19 mouse cellular contexts compared by ENCODE assay signal in the genomic region with DNA sequence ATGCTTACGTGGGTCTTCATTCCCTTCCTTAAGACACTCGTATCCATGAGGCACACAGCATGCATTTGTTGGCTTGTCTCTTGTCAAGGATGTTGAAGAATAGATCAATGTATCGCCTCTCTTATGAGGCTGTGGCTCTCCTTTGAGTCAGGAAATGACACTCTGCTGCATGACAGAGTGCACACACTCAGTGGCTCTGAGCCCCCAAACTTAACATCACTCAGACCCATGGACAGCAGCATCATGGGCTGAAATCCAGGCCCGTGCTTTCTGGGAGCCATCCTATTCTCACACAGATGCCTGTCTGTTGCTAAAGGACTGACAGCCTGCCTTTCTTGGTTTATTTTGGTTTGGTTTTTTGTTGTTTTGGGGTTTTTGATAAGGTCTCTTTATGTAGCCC.
"Had no signal": no experiment of that assay in that cellular context is flagged by ENCODE, and none has a peak within 500 bp of the region (broad histone marks: within the 10 kb centered on the region; RNA-seq: fewer than 3 reads in every experiment).

No protein-coding gene starts in this region.

- H3K27me3 ChIP-seq: liver, embryonic 13.5 days; liver, embryonic 15.5 days; midbrain, embryonic 12.5 days; midbrain, embryonic 15.5 days; neural tube, embryonic 13.5 days; neural tube, embryonic 15.5 days had no signal

- DNase-seq: liver; liver, embryonic 13.5 days; liver, postnatal 0 days; retina, postnatal 1 day; right cerebral cortex, adult 18-20 months; right cerebral cortex, postnatal 25 days; right cerebral cortex, postnatal 4 days; spleen, adult 18-20 months; thymus, adult 18-20 months; thymus, postnatal 14 days; thymus, postnatal 36 days had no signal

- H3K4me3 ChIP-seq: liver, embryonic 13.5 days; liver, embryonic 15.5 days; midbrain, embryonic 10.5 days; midbrain, embryonic 12.5 days; midbrain, embryonic 15.5 days; myocyte; neural tube, embryonic 13.5 days; neural tube, embryonic 15.5 days had no signal

- H3K27ac ChIP-seq: liver, embryonic 13.5 days; liver, embryonic 15.5 days; midbrain, embryonic 10.5 days; midbrain, embryonic 12.5 days; midbrain, embryonic 15.5 days; neural tube, embryonic 13.5 days; neural tube, embryonic 15.5 days had no signal

- H3K36me3 ChIP-seq: liver, embryonic 13.5 days; liver, embryonic 15.5 days; midbrain, embryonic 10.5 days; midbrain, embryonic 12.5 days; midbrain, embryonic 15.5 days; neural tube, embryonic 13.5 days; neural tube, embryonic 15.5 days had no signal

- H3K9ac ChIP-seq: liver, embryonic 13.5 days; liver, embryonic 15.5 days; liver, postnatal 0 days; midbrain, embryonic 12.5 days; midbrain, embryonic 15.5 days; neural tube, embryonic 13.5 days; neural tube, embryonic 15.5 days had no signal

- ATAC-seq: liver, postnatal 0 days; midbrain, embryonic 15.5 days had no signal

- H3K4me2 ChIP-seq: liver, embryonic 11.5 days; liver, embryonic 13.5 days; liver, embryonic 15.5 days; midbrain, embryonic 12.5 days; midbrain, embryonic 15.5 days; neural tube, embryonic 13.5 days; neural tube, embryonic 15.5 days had no signal

- H3K4me1 ChIP-seq: liver, embryonic 13.5 days; liver, embryonic 15.5 days; midbrain, embryonic 12.5 days had no signal

- H3K9me3 ChIP-seq: liver, embryonic 13.5 days; liver, embryonic 15.5 days; midbrain, embryonic 10.5 days; midbrain, embryonic 12.5 days; midbrain, embryonic 15.5 days; neural tube, embryonic 13.5 days; neural tube, embryonic 15.5 days had no signal
